Mouse (Mus musculus) right cerebral cortex, postnatal 10 days (tissue): ENCODE measurements around the gene Nfil3.

Source experiments
- DNase-seq, 2 experiments: peaks; one replicate each; pipeline ENCODE4 v3.0.0; 2021; ENCODE audit warnings: low spot score in 2 of 2

The Nfil3 gene

DNA sequence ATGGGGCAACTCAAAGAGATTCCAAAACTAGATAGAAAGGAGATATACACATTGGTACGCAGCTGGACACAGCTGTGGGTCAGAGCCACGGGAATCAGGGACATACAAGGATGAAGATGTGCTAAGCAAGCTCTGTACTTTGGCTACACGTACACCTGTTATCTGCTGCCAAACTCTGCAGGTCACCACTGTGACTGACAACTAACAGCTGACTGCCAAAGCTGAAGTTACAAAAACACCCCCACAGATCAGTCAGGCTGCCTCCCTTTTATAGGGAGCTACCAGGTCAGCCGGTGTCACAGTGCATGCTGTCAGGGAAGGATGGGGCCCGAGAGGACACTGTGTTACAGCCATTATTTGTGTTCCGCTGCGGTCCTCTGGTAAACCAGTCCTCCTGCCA is 39.9 kb downstream of the Nfil3 start:
- no peak for DNase-seq

DNA sequence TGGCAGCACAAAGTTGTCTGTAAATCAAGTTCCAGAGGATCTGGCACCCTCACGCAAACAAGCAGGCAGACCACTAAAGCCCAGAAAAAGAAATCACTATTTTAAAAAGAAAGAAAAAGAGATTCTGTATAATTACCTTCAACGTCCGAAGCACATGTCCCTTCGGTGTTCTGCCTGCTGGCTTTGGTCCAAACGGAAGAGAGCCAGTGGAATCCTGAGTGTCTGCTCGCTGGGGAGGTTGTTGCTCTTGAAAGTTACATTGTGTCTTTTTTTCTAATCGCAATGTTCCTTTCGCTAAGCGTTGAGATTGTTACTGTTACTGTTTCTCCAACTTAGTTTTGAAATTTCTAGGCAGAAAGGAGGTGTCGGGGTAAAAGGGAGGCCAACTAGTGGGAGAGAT is 50.3 kb downstream of the Nfil3 start:
- DNase-seq: peak; percentile 49 to 51

DNA sequence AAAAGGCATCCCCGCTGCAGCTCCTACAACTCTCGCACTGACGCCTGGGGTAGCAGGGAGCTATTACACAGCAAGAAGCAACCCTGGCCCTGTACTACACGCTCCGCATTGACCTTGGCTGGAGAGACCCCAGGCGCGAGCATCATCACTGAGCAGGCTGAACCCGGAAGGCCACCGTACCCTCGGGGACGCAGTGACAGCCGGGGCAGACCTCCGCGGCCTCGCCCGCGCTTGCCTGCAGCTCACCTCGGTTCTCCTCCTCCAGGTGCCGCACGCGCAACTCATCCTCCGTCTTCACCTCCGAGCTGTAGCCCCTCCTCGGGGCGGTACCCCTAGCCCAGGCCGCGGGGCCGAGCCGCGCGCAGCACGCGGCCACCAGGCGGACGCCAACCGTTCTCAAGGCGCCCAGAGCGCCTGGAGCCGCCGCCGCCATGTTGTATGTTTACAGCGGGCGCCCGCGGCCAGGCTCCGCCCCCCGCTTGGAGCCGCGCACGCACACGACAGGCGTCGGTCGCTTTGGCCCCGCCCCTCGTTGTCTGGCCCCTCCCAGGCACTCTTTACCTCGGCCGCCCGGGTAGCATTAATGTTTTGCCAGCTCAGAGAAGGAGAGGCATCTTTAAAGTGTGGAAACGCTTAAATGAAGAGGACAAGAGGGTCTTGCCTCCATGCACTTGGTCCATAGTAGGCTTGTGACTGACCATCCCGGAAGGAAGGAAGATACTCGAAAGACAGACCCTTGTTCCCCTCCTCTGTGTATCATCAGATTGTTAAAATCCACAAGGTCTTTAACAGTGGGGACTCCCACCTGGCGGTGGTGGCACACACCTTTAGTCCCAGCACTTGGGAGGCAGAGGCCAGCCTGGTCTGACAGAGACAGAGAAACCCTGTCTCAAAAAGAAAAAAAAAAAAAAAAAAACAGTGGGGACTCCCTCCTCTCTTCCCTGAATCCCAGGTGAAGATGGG is 51.4 kb downstream of the Nfil3 start, which contains the start of gene Auh:
Gene Auh (minus strand): TSS at position 473 of the 963 bp plus-strand sequence.
- DNase-seq: peak; percentile 88 to 91

DNA sequence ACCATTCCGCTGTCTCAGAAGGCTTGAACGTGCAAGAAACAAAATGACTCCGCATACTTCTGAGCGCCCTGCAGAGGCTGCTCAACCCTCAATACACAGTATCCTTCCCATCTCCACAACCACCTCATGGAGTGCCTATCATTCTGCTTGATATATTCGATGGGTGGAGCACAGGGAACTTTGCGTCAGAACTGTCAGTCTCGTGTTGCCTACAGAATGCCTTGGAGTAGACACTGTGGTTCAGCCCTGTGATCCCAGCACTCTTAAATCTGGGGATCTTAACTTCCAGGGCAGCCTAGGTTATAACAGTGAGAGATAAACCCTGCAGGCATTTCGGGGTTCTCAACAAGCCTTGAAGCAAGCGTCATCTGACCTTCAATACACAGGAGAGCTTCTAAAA is 52.5 kb downstream of the Nfil3 start:
- peak; percentile 40 to 47 for DNase-seq

DNA sequence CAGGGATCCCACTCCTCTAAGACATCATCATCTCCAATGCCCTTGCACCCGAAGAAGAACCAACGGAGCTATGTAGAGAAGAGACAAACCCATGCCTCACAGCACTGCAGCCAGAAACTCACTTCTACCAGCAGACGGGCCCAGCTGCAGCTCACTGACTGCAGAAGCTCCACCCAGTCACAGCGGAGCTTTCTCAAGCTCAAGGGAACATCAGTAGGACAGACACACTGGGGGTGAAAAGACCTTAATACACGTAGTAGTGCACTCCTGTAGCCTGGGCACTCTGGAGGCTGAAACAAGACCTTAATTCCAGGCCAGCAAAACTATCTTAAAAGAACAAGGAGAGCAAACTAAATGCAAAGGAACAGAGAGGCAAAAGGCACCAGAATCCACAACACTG is 56.4 kb downstream of the Nfil3 start:
- DNase-seq: no peak

DNA sequence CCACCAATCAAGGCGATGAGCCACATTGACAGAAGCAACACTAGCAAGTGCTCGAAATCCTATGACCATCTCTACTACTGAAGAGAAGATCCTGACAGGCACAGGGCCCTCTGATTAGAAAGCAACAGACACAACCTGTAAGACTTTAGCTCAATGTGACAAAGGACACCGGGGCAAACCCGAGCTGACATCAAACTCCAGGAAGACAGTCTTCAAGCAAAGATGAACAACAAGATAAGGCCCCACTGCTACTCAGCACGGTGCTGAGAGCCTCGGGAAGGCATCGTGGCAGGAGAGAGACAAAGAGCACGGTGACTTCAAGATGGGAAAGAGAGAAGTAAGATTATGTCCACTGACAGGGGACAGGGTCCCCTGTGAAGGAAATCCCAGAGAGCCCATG is 58.9 kb downstream of the Nfil3 start:
- DNase-seq: no peak

DNA sequence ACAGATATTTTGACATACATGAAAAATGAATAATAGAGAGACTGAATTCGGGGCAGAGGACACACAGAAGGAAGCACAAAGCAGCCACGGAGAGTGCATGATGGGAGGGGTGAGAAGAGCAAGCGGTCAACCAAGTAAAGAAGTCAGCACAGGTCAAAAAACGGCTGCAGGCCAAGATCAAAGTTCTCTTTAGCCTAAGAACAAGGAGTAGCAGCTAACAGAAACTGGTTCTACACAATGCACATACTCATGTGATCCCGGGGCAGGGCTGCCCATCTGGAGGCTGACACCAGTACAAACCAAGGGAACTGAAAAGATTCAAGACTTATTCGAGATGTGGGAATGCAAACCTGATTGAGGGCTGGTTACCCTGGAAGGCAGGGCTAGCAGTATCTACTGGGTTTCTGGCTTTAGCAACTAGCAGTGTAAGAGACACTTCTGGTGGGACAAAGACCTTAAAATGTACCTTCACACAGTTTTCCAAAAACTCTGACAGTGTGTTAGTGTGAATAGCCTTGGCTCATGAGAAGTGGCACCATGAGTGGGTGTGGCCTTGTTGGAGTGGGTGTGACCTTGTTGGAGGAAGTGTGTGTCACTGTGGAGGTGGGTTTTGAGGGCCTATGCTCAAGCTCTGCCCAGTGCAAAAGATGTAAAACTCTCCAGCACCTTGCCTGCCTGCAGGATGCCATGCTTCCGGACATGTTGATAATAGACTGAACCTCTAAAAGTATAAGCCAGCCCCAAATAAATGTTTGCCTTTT is 59.6 kb downstream of the Nfil3 start:
- no peak for DNase-seq

DNA sequence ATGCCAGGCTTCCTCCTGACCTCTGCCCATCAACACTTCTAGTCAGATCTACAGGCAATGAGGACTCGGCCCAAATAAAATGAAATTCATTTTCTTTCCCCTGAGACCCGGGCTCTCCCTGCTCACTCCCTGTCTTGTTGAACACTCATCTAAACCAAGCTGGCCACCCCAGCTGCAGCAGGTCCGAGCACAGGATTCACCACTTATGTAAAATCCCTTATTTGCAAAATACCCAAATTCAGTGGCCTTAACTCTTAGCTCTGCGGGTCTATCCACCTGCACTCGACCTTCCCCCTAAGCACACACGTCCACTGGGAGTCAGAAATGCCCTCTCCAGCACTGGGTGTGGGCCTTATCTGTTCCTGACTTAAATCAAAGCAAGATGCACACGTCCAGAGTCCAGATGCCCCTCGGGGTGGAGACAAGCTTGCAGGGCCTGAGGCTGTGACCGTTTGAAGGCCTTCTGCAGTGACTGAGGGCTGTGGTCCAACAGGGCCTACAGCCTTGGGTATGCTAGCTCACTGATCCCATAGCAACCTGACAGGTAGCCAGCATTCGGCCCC is 61.0 kb downstream of the Nfil3 start:
- DNase-seq: no peak

DNA sequence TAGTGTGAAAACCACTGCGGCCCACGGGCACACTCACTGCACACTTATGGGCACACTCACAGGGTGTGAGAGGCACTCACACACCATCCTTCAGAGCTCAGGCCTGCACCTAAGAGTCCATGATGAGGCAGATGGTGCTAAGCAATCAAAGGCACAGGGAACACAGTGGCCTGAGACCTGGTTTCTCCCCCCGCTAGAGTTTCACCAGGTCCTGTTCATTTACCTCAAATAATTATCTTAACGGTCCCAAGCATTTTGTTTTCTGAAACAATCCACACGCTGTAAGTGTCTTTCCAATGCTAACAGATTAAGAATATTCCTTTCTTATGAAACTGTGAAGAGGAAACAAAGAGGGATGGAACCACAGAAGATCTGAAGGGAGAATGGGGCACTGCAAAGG is 62.5 kb downstream of the Nfil3 start:
- DNase-seq: no peak
